Mouse (Mus musculus) kidney, postnatal 0 days (tissue): Measurements from ENCODE around the gene Ano2. TPM values are rescaled to one million over a fixed set of nuclear protein-coding genes. Genes with fewer than 3 reads are reported as not detected.

Source experiments
- ATAC-seq: fragments of 200-750 bp; cut with Nextera tagmentation; replicated peaks from 2 replicates; pipeline ENCODE4 v1.8.0; 2017; ENCODE audit warnings: low read depth, moderate number of reproducible peaks, moderate TSS enrichment, moderate library complexity; ENCODE audit not compliant: low FRiP score
- DNase-seq: peaks from one replicate; pipeline ENCODE4 v3.0.0-alpha.2; 2016; ENCODE audit warnings: low spot score
- H3K27ac ChIP-seq: fragments of 300-500 bp; sonication (generic); 2 replicates; pipeline ENCODE4 v1.5.1; 2014; ENCODE audit warnings: mild to moderate bottlenecking
- H3K27me3 ChIP-seq: fragments of 300-500 bp; sonication (generic); 2 replicates; pipeline ENCODE4 v1.6.1; 2014; ENCODE audit warnings: low read length, mixed read lengths; ENCODE audit not compliant: insufficient read depth
- H3K36me3 ChIP-seq: fragments of 300-500 bp; sonication (generic); 2 replicates; pipeline ENCODE4 v1.6.1; 2014; ENCODE audit warnings: low read length, mixed read lengths; ENCODE audit not compliant: insufficient read depth
- H3K4me1 ChIP-seq: fragments of 300-500 bp; sonication (generic); replicated peaks from 2 replicates; pipeline ENCODE4 v1.6.1; 2014; ENCODE audit warnings: antibody characterized with exemption, low read length, mixed read lengths; ENCODE audit not compliant: insufficient read depth
- H3K4me2 ChIP-seq: fragments of 300-500 bp; sonication (generic); 2 replicates; pipeline ENCODE4 v1.6.1; 2014; ENCODE audit warnings: mild to moderate bottlenecking, low read length, moderate library complexity, mixed read lengths
- H3K4me3 ChIP-seq: fragments of 300-500 bp; sonication (generic); replicated peaks from 2 replicates; pipeline ENCODE4 v1.5.1; 2014; ENCODE audit warnings: low read depth, low read length
- H3K9ac ChIP-seq: fragments of 300-500 bp; sonication (generic); 2 replicates; pipeline ENCODE4 v1.6.1; 2014; ENCODE audit warnings: low read depth, low read length
- H3K9me3 ChIP-seq: fragments of 300-500 bp; sonication (generic); replicated peaks from 2 replicates; pipeline ENCODE4 v1.6.1; 2016; ENCODE audit warnings: low read length, inconsistent platforms, mixed read lengths
- CTCF ChIP-seq: IDR thresholded peaks from 2 replicates; pipeline ENCODE4 v1.5.1; 2016; ENCODE audit warnings: antibody characterized with exemption, low read depth, mild to moderate bottlenecking, moderate library complexity
- WGBS: fragments of 180-500 bp; shearing (Covaris S2); extraction: QIAGEN DNeasy Blood & Tissue Kit; methylation state at CpG from one replicate; pipeline ENCODE4 v1.1.7; 2014; 5-methylcytosine and 5-hydroxymethylcytosine counted together
- polyA plus RNA-seq: library from polyadenylated mRNA; unstranded; fragments of >200 nt; fragmentation: Nextera tagmentation; extraction: Ambion mirVana; gene quantifications from 2 replicates; pipeline ENCODE4 v1.2.1, GENCODE M21; 2015

Ano2 gene
- polyA plus RNA-seq, 1 experiment from 2014 or later = 0.33 TPM

- no peaks in the 10 kb centered on the region for H3K36me3 ChIP-seq
- H3K9me3 ChIP-seq = no peaks in the 10 kb centered on the region
- no peak overlapping the region for H3K4me3 ChIP-seq
- WGBS = 75% methylated on average over 2 of the region's 2 CpGs
- ATAC-seq (no peak), DNase-seq (no peak)
- H3K27me3 ChIP-seq = no peaks in the 10 kb centered on the region
- no peak overlapping the region for H3K4me2 ChIP-seq
- H3K4me1 ChIP-seq = no peaks in the 10 kb centered on the region
- no peak overlapping the region for H3K9ac ChIP-seq
- TF ChIP-seq CTCF = no peak
- H3K27ac ChIP-seq = no peak overlapping the region
Observed at GRCm38 (mm10) chr6:125878671-125879070, 188.5 kb downstream of the Ano2 start.

DNA sequence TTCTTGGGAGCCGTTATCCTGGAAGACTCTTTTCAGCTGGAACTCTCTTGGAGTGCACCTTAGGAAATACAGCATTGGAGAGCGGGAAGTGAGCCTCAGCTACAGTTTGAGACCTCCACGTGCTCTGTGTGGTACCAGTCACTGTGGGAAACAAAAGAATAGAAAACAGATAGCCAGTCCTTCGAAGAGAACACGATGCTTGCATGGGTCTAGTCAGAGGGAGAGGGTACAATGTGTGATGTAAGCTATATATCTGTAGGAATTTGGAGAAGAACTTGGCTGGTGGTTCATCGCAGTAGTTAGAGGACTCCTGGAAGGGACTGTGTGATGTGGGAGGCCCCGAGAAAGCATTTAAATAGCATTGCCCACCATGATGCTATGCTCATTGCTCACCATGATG lies 189.1 kb downstream of the Ano2 start:
- no peaks in the 10 kb centered on the region for H3K4me1 ChIP-seq
- TF ChIP-seq CTCF = no peak
- WGBS = 88% methylated on average over 7 of the region's 7 CpGs
- no peak overlapping the region for H3K4me3 ChIP-seq
- H3K27ac ChIP-seq = no peak overlapping the region
- no peak overlapping the region for H3K9ac ChIP-seq
- no peaks in the 10 kb centered on the region for H3K27me3 ChIP-seq
- no peaks in the 10 kb centered on the region for H3K36me3 ChIP-seq
- H3K9me3 ChIP-seq = no peaks in the 10 kb centered on the region
- no peak for DNase-seq
- no peak overlapping the region for H3K4me2 ChIP-seq
- no peak for ATAC-seq

DNA sequence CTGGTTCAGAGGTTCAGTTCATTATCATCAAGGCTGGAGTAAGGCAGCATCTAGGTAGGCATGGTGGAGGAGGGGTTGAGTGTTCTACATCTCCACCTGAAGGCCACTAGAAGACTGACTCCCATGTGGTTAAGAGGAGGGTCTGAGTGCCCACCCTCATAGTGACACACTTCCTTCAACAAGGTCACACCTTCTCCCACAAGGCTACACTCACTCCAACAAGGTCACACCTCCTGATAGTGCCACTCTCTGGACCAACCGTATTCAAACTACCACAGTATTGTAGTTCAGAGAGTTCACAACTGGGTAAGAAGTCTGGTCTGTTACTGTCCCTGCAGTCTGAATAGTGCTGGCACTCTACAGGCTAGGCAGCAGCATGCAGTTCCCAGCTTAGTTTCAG lies 198.4 kb downstream of the Ano2 start:
- Histone ChIP-seq H3K4me2 (no peak overlapping the region), H3K27me3 (no peaks in the 10 kb centered on the region), H3K4me3 (no peak overlapping the region), H3K4me1 (no peaks in the 10 kb centered on the region), H3K27ac (no peak overlapping the region), H3K36me3 (no peaks in the 10 kb centered on the region), H3K9ac (no peak overlapping the region), H3K9me3 (no peaks in the 10 kb centered on the region)
- 93% methylated on average over 1 of the region's 1 CpGs for WGBS
- TF ChIP-seq CTCF = no peak
- no peak for DNase-seq
- no peak for ATAC-seq

DNA sequence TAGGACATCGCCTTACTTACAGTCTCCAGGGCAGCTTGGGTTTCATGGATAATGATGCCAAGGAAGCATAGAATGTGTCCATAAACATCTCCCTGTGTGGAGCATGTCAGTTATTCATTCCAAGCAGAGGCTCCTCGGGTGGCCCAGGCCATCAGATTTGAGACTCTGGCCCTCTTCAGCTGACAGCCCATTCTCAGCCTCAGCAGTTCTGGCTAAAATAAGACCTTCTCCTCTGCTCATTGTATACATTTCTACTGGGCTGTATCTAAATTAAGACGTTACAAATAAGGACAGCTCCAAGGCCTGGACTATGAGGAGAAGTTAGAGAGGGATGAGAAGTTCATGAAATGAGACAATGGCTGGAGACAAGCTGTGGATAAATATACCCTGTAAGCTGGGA lies 204.1 kb downstream of the Ano2 start:
- Histone ChIP-seq H3K4me2 (no peak overlapping the region), H3K4me1 (no peaks in the 10 kb centered on the region), H3K36me3 (no peaks in the 10 kb centered on the region), H3K4me3 (no peak overlapping the region), H3K27ac (no peak overlapping the region), H3K9me3 (no peaks in the 10 kb centered on the region), H3K9ac (no peak overlapping the region), H3K27me3 (no peaks in the 10 kb centered on the region)
- ATAC-seq (no peak), DNase-seq (no peak)
- 75% methylated on average over 3 of the region's 3 CpGs for WGBS
- TF ChIP-seq CTCF = no peak

DNA sequence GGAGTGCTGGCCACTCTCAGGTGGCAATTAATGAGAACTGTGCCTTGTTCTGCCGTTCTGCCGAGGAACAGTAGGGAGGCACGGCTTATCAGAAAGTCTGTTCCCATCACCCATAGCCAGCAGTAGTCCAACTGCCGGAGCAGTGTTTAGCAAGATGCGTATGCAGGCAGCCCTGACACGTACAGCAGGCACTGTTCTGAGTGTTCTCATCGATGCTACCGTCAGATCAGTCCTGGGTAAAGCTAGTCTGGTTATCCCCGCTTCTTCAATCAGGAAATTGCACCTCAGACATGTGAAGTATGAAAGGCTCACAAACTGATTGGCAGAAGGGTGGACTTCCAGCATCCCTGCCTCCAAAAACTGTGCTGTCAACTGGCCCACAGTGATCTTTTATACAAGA lies 224.2 kb downstream of the Ano2 start:
- H3K27ac ChIP-seq = no peak overlapping the region
- WGBS = 77% methylated on average over 9 of the region's 9 CpGs
- TF ChIP-seq CTCF = no peak
- H3K9me3 ChIP-seq = no peaks in the 10 kb centered on the region
- ATAC-seq (no peak), DNase-seq (no peak)
- H3K4me1 ChIP-seq = no peaks in the 10 kb centered on the region
- no peak overlapping the region for H3K9ac ChIP-seq
- no peak overlapping the region for H3K4me2 ChIP-seq
- H3K36me3 ChIP-seq = no peaks in the 10 kb centered on the region
- no peaks in the 10 kb centered on the region for H3K27me3 ChIP-seq
- no peak overlapping the region for H3K4me3 ChIP-seq

GRCm38 (mm10) chr6:125922746-125923145 lies 232.5 kb downstream of the Ano2 start:
- Histone ChIP-seq H3K36me3 (no peaks in the 10 kb centered on the region), H3K4me3 (no peak overlapping the region), H3K27me3 (no peaks in the 10 kb centered on the region), H3K27ac (no peak overlapping the region), H3K4me1 (no peaks in the 10 kb centered on the region), H3K9ac (no peak overlapping the region), H3K9me3 (no peaks in the 10 kb centered on the region), H3K4me2 (no peak overlapping the region)
- TF ChIP-seq CTCF = no peak
- 54% methylated on average over 3 of the region's 3 CpGs for WGBS
- no peak for DNase-seq
- ATAC-seq = no peak

DNA sequence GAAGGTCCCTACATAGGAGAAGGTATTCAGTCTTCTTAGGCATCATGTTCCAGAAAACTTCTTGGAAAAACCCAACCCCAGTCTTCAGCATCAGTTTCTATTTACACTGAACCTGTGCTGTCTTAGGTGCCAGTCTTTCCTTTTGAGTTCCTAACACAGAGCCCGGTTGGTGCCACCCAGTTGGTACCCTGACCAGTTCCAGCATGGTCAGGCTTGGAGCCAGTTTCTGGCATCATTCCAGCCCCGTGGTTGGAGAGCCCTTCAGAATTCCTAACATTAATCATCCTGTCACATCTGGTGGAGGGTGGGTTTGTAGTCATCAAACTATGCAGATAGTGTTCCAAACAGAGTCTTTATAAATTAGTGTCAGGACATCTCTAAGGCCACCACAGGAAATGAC lies 234.8 kb downstream of the Ano2 start:
- no peaks in the 10 kb centered on the region for H3K27me3 ChIP-seq
- no peak for DNase-seq
- no peaks in the 10 kb centered on the region for H3K36me3 ChIP-seq
- H3K9me3 ChIP-seq = no peaks in the 10 kb centered on the region
- H3K4me1 ChIP-seq = no peaks in the 10 kb centered on the region
- ATAC-seq = no peak
- WGBS = 50% methylated on average over 2 of the region's 2 CpGs
- no peak overlapping the region for H3K4me3 ChIP-seq
- H3K9ac ChIP-seq = no peak overlapping the region
- no peak overlapping the region for H3K4me2 ChIP-seq
- TF ChIP-seq CTCF = no peak
- no peak overlapping the region for H3K27ac ChIP-seq
